Mouse (Mus musculus): ENCODE results near the gene Vps33a.
"Not testable (repeated sequence)": the region's sequence is repeated elsewhere in the genome, so short reads cannot be mapped to it uniquely, and the experiment has no call there.

Vps33a gene

GRCm38 (mm10) chr5:123525281-123525680 is 47.6 kb downstream of the Vps33a start, which contains the start of gene Gm49027:
Gm49027 (minus strand) TSS chr5:123525488.
- no peak for DNase-seq (ENCODE audit: low read depth, low spot score)

GRCm38 (mm10) chr5:123524393-123524750 is 48.5 kb downstream of the Vps33a start:
- no peak for DNase-seq (ENCODE audit: low read depth, low spot score)

- DNase-seq (ENCODE audit: low read depth, low spot score) = peak; percentile 100
These were observed 49.0 kb downstream of the Vps33a start, which contains the start of gene Diablo for GRCm38 (mm10) chr5:123523692-123524392. Diablo (minus strand) TSS chr5:123524176.

- no peak for DNase-seq (ENCODE audit: low read depth, low spot score)
These were observed 50.7 kb downstream of the Vps33a start for GRCm38 (mm10) chr5:123522166-123522565.

- no peak for DNase-seq (ENCODE audit: low read depth, low spot score)
These were observed 51.2 kb downstream of the Vps33a start for GRCm38 (mm10) chr5:123521621-123522020.

GRCm38 (mm10) chr5:123520666-123521065 is 52.2 kb downstream of the Vps33a start:
- DNase-seq (ENCODE audit: low read depth, low spot score) = no peak

- DNase-seq (ENCODE audit: low read depth, low spot score) = no peak
These were observed 58.0 kb downstream of the Vps33a start for GRCm38 (mm10) chr5:123514871-123515270.

GRCm38 (mm10) chr5:123512102-123512501 is 60.7 kb downstream of the Vps33a start:
- no peak for DNase-seq (ENCODE audit: low read depth, low spot score)

GRCm38 (mm10) chr5:123511426-123511825 is 61.4 kb downstream of the Vps33a start:
- not testable (repeated sequence) for DNase-seq (ENCODE audit: low read depth, low spot score)

- DNase-seq (ENCODE audit: low read depth, low spot score) = no peak
These were observed 62.7 kb downstream of the Vps33a start, which contains the start of gene B3gnt4 for GRCm38 (mm10) chr5:123510160-123510559. B3gnt4 (plus strand) TSS chr5:123510460.

GRCm38 (mm10) chr5:123508921-123509320 is 63.9 kb downstream of the Vps33a start:
- no peak for DNase-seq (ENCODE audit: low read depth, low spot score)

GRCm38 (mm10) chr5:123507936-123508723 is 64.7 kb downstream of the Vps33a start:
- peak; percentile 90 for DNase-seq (ENCODE audit: low read depth, low spot score)

GRCm38 (mm10) chr5:123501973-123502372 is 70.9 kb downstream of the Vps33a start:
- no peak for DNase-seq (ENCODE audit: low read depth, low spot score)

GRCm38 (mm10) chr5:123499717-123500116 is 73.1 kb downstream of the Vps33a start:
- peak; percentile 64 for DNase-seq (ENCODE audit: low read depth, low spot score)

- DNase-seq (ENCODE audit: low read depth, low spot score) = no peak
These were observed 82.9 kb downstream of the Vps33a start for GRCm38 (mm10) chr5:123489935-123490334.

GRCm38 (mm10) chr5:123489112-123489785 is 83.6 kb downstream of the Vps33a start, which contains the start of the genes Lrrc43 and Il31:
Lrrc43 (plus strand) TSS chr5:123489305.
Il31 (minus strand) TSS chr5:123489489.
- no peak for DNase-seq (ENCODE audit: low read depth, low spot score)

GRCm38 (mm10) chr5:123487659-123488395 is 85.0 kb downstream of the Vps33a start:
- no peak for DNase-seq (ENCODE audit: low read depth, low spot score)
